Mouse (Mus musculus): ENCODE measurements around the gene Thsd4. TPM values are rescaled to one million over a fixed set of nuclear protein-coding genes. Genes with fewer than 3 reads are reported as not detected.

The Thsd4 gene
- polyA plus RNA-seq, 1 experiment from 2014 or later, result 5.0 TPM

DNA sequence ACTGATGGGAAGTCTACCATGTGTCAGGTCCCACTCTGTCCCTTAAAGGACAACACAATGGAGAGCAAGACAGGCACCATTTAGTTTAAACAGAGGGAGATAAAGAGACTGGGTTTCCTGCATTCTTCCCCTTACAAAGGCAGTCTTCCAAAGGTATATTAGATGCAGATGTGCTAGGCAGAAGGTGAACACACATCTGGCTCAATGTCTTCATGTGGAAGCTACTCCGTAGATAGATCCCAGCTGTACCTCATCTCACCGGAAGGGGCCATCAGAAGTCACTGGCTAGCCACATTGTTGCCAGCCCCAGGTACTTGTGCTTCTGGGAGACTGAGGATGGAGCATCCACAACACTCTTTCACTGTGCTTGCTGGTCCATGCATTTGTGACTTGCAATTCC is 301.4 kb downstream of the Thsd4 start:
- Histone ChIP-seq H3K4me3 (replicated peaks; ENCODE audit: low read length) (no peak overlapping the region), H3K9ac (replicated peaks; ENCODE audit: low read depth, low read length) (no peak overlapping the region), H3K4me1 (replicated peaks; ENCODE audit: control insufficient read depth, insufficient read depth, low read length) (peaks cover 10% of the 10 kb centered on the region; the same call in 1 of the 2 replicates), H3K9me3 (ENCODE audit: control insufficient read depth, low read length) (no peaks in the 10 kb centered on the region), H3K36me3 (ENCODE audit: control insufficient read depth, insufficient read depth) (no peaks in the 10 kb centered on the region), H3K27me3 (replicated peaks; ENCODE audit: control insufficient read depth, insufficient read depth, low read length) (no peaks in the 10 kb centered on the region), H3K27ac (ENCODE audit: low read length) (no peak overlapping the region), H3K4me2 (ENCODE audit: low read length) (no peak overlapping the region)
- no peak for ATAC-seq
- WGBS, result 98% methylated on average over 2 of the region's 2 CpGs

DNA sequence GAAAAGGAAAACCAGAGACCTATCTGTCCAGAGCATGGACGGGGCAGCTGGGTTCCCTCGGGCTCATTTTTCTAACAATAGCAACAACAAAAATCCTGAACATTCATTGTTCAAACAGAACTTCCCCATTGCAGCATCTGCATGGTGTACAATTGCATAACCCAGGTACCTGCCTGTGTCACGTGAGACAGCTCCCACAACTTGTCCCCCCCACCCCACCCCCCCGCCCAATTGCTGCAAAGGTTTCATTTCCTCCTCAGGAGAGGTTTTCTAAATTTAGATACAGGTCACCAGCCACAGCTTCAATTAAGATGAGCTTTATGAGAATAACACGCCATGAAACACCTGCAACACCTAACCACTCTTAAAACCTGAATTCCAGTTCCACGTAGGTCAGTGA is 303.4 kb downstream of the Thsd4 start:
- no peaks in the 10 kb centered on the region for H3K36me3 ChIP-seq (ENCODE audit: control insufficient read depth, insufficient read depth)
- WGBS, result 85% methylated on average over 6 of the region's 6 CpGs
- H3K9me3 ChIP-seq (ENCODE audit: control insufficient read depth, low read length), result no peaks in the 10 kb centered on the region
- 0 out of 2 replicates have a peak, but pooled peaks cover 2% of the 10 kb centered on the region for H3K4me1 ChIP-seq (replicated peaks; ENCODE audit: control insufficient read depth, insufficient read depth, low read length)
- no peak overlapping the region for H3K4me3 ChIP-seq (replicated peaks; ENCODE audit: low read length)
- no peaks in the 10 kb centered on the region for H3K27me3 ChIP-seq (replicated peaks; ENCODE audit: control insufficient read depth, insufficient read depth, low read length)
- no peak overlapping the region for H3K27ac ChIP-seq (ENCODE audit: low read length)
- no peak overlapping the region for H3K4me2 ChIP-seq (ENCODE audit: low read length)
- ATAC-seq, result no peak
- no peak overlapping the region for H3K9ac ChIP-seq (replicated peaks; ENCODE audit: low read depth, low read length)

DNA sequence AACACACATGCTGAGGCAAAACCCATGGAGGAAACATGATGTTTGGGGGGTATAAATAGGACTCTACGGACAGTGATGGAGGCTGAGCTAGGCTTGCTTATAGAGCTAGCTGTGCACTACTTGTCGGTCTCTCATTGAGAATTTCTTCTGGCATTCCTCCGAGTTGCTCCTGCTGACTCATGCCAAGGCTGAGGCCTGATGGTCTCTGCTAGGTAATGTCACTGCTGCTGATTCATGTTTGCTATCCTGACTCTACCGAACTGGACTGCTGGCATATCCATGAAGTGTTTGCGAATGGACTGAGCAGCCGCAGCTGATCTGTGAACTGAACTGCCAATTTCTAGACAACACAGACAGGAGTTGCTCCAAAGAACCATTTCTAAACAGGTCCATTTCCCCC is 305.8 kb downstream of the Thsd4 start:
- 88% methylated on average over 6 of the region's 6 CpGs for WGBS
- Histone ChIP-seq H3K9ac (replicated peaks; ENCODE audit: low read depth, low read length) (no peak overlapping the region), H3K4me2 (ENCODE audit: low read length) (no peak overlapping the region), H3K9me3 (ENCODE audit: control insufficient read depth, low read length) (no peaks in the 10 kb centered on the region), H3K4me3 (replicated peaks; ENCODE audit: low read length) (no peak overlapping the region), H3K36me3 (ENCODE audit: control insufficient read depth, insufficient read depth) (no peaks in the 10 kb centered on the region), H3K27ac (ENCODE audit: low read length) (no peak overlapping the region), H3K27me3 (replicated peaks; ENCODE audit: control insufficient read depth, insufficient read depth, low read length) (no peaks in the 10 kb centered on the region), H3K4me1 (replicated peaks; ENCODE audit: control insufficient read depth, insufficient read depth, low read length) (no peaks in the 10 kb centered on the region)
- ATAC-seq, result no peak

DNA sequence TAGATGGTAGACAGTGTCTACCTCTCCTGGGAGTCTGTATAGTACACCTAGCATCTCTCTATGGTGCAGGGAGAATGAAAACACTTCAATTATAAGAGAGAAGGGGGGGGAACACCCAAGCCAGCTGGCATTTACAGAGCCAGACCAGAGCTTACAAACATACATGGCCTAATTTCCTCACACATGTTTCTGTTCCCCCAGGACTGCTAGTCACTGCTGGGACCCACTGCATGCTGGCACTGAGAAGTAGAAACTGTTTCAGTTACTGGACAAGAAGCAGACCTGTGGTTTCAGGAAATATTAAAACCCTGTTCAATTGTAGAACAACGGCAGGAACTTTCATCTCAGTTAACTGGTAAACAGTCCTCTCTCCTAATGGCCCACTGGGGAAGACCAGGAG is 308.7 kb downstream of the Thsd4 start:
- no peak overlapping the region for H3K4me3 ChIP-seq (replicated peaks; ENCODE audit: low read length)
- WGBS, result 85% methylated on average over 1 of the region's 1 CpGs
- H3K9ac ChIP-seq (replicated peaks; ENCODE audit: low read depth, low read length), result no peak overlapping the region
- H3K27ac ChIP-seq (ENCODE audit: low read length), result no peak overlapping the region
- H3K27me3 ChIP-seq (replicated peaks; ENCODE audit: control insufficient read depth, insufficient read depth, low read length), result no peaks in the 10 kb centered on the region
- H3K4me2 ChIP-seq (ENCODE audit: low read length), result no peak overlapping the region
- no peaks in the 10 kb centered on the region for H3K36me3 ChIP-seq (ENCODE audit: control insufficient read depth, insufficient read depth)
- no peaks in the 10 kb centered on the region for H3K9me3 ChIP-seq (ENCODE audit: control insufficient read depth, low read length)
- no peak for ATAC-seq
- H3K4me1 ChIP-seq (replicated peaks; ENCODE audit: control insufficient read depth, insufficient read depth, low read length), result no peaks in the 10 kb centered on the region

DNA sequence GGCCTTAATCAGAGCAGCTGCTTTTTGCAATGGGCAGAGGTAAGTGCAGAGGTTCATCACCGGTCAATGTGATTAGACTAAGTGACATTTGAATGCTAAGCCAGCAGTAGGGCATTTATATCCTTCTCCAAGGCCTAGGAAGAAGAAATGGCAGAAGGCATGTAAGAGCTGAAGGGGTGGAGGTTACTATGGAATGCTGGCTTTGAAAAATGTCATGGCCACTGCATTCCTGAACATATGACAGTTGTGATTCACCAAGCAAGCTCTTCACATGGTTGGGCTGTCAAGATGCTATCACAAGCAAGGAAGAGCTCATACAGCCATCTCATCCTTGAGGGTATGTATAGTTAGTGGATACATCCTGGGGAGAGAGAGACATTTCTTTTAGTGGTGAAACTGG is 313.0 kb downstream of the Thsd4 start:
- Histone ChIP-seq H3K4me2 (ENCODE audit: low read length) (no peak overlapping the region), H3K27ac (ENCODE audit: low read length) (no peak overlapping the region)
- WGBS, result 97% methylated on average over 1 of the region's 1 CpGs

DNA sequence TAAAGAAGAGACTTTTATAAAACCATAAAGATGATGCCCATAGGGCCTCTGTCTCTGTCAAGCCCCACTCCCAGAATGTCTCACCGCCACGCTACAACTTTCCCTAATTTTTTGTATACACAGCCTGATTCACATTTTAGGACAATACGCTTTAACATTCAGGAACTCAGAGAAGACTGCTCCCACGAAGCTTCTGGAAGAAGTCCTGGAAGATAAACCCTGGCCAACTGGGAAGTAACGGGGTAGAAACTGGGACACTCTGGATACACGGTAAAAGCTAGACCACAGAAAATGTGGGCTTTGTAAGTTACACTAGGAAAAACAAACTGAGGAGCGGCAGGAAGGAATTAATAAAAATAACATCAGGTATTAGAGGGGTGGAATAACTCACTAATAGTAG is 318.7 kb downstream of the Thsd4 start:
- Histone ChIP-seq H3K4me3 (replicated peaks; ENCODE audit: low read length) (no peak overlapping the region), H3K36me3 (ENCODE audit: control insufficient read depth, insufficient read depth) (no peaks in the 10 kb centered on the region), H3K9ac (replicated peaks; ENCODE audit: low read depth, low read length) (no peak overlapping the region), H3K4me1 (replicated peaks; ENCODE audit: control insufficient read depth, insufficient read depth, low read length) (no peaks in the 10 kb centered on the region), H3K27ac (ENCODE audit: low read length) (no peak overlapping the region), H3K27me3 (replicated peaks; ENCODE audit: control insufficient read depth, insufficient read depth, low read length) (no peaks in the 10 kb centered on the region), H3K4me2 (ENCODE audit: low read length) (no peak overlapping the region), H3K9me3 (ENCODE audit: control insufficient read depth, low read length) (no peaks in the 10 kb centered on the region)
- 83% methylated on average over 7 of the region's 7 CpGs for WGBS
- no peak for ATAC-seq

More for the DNA sequence above, 313.0 kb downstream of the Thsd4 start:
- no peaks in the 10 kb centered on the region for H3K9me3 ChIP-seq (ENCODE audit: control insufficient read depth, low read length)
- H3K9ac ChIP-seq (replicated peaks; ENCODE audit: low read depth, low read length), result no peak overlapping the region
- no peaks in the 10 kb centered on the region for H3K27me3 ChIP-seq (replicated peaks; ENCODE audit: control insufficient read depth, insufficient read depth, low read length)
- ATAC-seq, result no peak
- H3K4me1 ChIP-seq (replicated peaks; ENCODE audit: control insufficient read depth, insufficient read depth, low read length), result no peaks in the 10 kb centered on the region
- no peaks in the 10 kb centered on the region for H3K36me3 ChIP-seq (ENCODE audit: control insufficient read depth, insufficient read depth)
- no peak overlapping the region for H3K4me3 ChIP-seq (replicated peaks; ENCODE audit: low read length)

DNA sequence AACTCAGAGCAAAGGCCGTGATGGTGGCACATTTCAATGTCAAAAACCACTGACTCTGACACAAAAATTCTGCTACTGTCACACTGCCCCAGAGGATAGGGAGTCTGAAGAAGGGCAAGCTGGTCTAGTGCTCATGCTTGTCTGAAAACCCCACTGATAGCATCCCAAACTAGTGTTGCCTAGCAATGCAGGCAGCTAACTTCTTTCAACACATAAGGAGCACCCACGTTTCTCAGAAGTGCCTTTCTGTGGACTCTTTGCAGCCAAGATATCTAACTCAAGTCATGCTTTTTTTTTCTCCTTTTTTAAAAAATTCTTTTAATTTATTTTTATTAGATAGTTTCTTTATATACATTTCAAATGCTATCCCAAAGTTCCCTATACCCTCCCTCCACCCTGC is 321.4 kb downstream of the Thsd4 start:
- no peak overlapping the region for H3K4me3 ChIP-seq (replicated peaks; ENCODE audit: low read length)
- H3K36me3 ChIP-seq (ENCODE audit: control insufficient read depth, insufficient read depth), result no peaks in the 10 kb centered on the region
- no peaks in the 10 kb centered on the region for H3K27me3 ChIP-seq (replicated peaks; ENCODE audit: control insufficient read depth, insufficient read depth, low read length)
- no peak overlapping the region for H3K27ac ChIP-seq (ENCODE audit: low read length)
- WGBS, result 83% methylated on average over 2 of the region's 2 CpGs
- no peak for ATAC-seq
- H3K9ac ChIP-seq (replicated peaks; ENCODE audit: low read depth, low read length), result no peak overlapping the region
- H3K9me3 ChIP-seq (ENCODE audit: control insufficient read depth, low read length), result no peaks in the 10 kb centered on the region
- H3K4me2 ChIP-seq (ENCODE audit: low read length), result no peak overlapping the region
- H3K4me1 ChIP-seq (replicated peaks; ENCODE audit: control insufficient read depth, insufficient read depth, low read length), result no peaks in the 10 kb centered on the region

DNA sequence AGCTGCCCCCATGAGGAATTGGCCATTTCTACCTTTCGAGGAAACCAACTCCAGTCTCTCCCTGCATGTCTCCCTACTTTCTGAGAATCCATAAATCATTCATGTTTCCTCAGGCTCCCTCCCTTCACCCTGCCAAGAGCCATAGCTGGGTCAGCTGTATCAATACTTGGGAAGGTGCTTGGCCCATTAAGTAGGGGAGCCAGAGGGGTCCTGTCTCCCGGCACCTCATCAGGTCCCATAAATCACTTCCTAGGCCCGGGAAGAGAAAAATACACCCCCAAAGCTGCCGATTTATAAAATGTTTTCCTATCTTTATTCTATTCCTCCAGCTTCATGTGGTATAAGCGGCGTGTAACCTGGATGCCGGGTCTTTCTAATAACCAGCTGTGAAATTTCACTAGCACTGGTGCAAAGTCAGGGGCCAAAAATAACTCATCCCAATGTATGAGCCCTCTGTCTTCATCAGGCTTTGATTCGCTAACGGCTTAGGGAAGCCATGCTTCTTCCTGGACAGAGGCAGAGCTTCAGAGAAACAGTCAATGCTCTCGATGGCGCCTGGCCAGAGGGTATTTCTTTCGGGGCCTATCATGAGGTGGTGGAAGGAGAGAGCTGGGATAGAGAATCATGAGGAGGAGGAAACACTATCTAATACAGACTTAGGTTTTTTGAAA is 323.2 kb downstream of the Thsd4 start:
- Histone ChIP-seq H3K4me3 (replicated peaks; ENCODE audit: low read length) (no peak overlapping the region), H3K27ac (ENCODE audit: low read length) (no peak overlapping the region), H3K9me3 (ENCODE audit: control insufficient read depth, low read length) (no peaks in the 10 kb centered on the region), H3K9ac (replicated peaks; ENCODE audit: low read depth, low read length) (no peak overlapping the region), H3K4me2 (ENCODE audit: low read length) (no peak overlapping the region), H3K36me3 (ENCODE audit: control insufficient read depth, insufficient read depth) (no peaks in the 10 kb centered on the region), H3K27me3 (replicated peaks; ENCODE audit: control insufficient read depth, insufficient read depth, low read length) (no peaks in the 10 kb centered on the region), H3K4me1 (replicated peaks; ENCODE audit: control insufficient read depth, insufficient read depth, low read length) (no peaks in the 10 kb centered on the region)
- ATAC-seq, result no peak
- 93% methylated on average over 12 of the region's 12 CpGs for WGBS

DNA sequence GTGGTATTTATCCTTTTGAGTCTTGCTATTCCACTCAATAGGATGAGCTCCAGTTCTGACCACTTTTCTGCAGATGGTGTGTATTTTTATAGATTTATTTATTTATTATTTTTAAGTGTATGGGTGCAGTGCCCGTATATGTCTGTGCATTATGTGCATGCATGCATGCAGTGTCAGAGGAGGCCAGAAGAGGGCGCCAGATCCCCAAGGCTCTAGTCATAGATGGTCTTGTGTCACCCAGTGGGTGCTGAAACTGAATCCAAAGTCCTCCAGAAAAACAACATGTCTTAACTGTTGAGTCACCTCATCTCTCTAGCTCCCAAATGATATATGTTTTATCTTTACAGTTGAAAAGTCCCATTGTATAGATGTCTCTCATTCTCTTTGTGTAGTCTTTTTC is 326.3 kb downstream of the Thsd4 start:
- Histone ChIP-seq H3K9me3 (ENCODE audit: control insufficient read depth, low read length) (no peaks in the 10 kb centered on the region), H3K27ac (ENCODE audit: low read length) (no peak overlapping the region), H3K36me3 (ENCODE audit: control insufficient read depth, insufficient read depth) (no peaks in the 10 kb centered on the region), H3K27me3 (replicated peaks; ENCODE audit: control insufficient read depth, insufficient read depth, low read length) (no peaks in the 10 kb centered on the region), H3K4me2 (ENCODE audit: low read length) (no peak overlapping the region), H3K4me1 (replicated peaks; ENCODE audit: control insufficient read depth, insufficient read depth, low read length) (no peaks in the 10 kb centered on the region), H3K9ac (replicated peaks; ENCODE audit: low read depth, low read length) (no peak overlapping the region), H3K4me3 (replicated peaks; ENCODE audit: low read length) (no peak overlapping the region)
- ATAC-seq, result no peak
- 74% methylated on average over 2 of the region's 2 CpGs for WGBS

DNA sequence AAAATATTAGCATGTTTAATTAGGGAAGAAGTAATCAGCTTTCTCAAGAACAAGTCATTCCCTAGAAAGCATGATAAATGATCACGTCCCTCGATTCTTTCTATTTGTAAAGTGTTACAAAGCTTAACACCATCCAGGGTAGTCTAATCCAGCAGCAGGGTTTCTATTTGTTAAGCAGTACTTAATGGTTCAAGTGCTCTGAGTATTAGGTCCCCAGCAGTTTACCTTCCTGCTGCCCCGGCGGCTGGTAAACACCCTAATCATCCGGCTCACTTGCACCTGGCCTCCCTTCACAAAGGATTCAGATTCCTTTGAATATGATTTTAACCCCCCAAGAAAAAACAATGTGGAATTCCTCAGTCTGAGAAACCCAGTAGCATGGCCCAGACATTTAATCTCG is 326.9 kb downstream of the Thsd4 start:
- H3K4me2 ChIP-seq (ENCODE audit: low read length), result no peak overlapping the region
- no peaks in the 10 kb centered on the region for H3K27me3 ChIP-seq (replicated peaks; ENCODE audit: control insufficient read depth, insufficient read depth, low read length)
- no peak overlapping the region for H3K4me3 ChIP-seq (replicated peaks; ENCODE audit: low read length)
- H3K9ac ChIP-seq (replicated peaks; ENCODE audit: low read depth, low read length), result no peak overlapping the region
- no peak for ATAC-seq
- 38% methylated on average over 6 of the region's 6 CpGs for WGBS
- H3K27ac ChIP-seq (ENCODE audit: low read length), result no peak overlapping the region
- no peaks in the 10 kb centered on the region for H3K4me1 ChIP-seq (replicated peaks; ENCODE audit: control insufficient read depth, insufficient read depth, low read length)
- H3K36me3 ChIP-seq (ENCODE audit: control insufficient read depth, insufficient read depth), result no peaks in the 10 kb centered on the region
- H3K9me3 ChIP-seq (ENCODE audit: control insufficient read depth, low read length), result no peaks in the 10 kb centered on the region
